Mouse (Mus musculus) gonadal fat pad, adult 2 months (tissue): ENCODE results near the gene Ppp3cb. TPM values are rescaled to one million over a fixed set of nuclear protein-coding genes. Genes with fewer than 3 reads are reported as not detected.

Source experiments
- DNase-seq: peaks from one replicate; pipeline ENCODE4 v3.0.0-alpha.2; 2012; ENCODE audit warnings: low read depth
- polyA plus RNA-seq: library from polyadenylated mRNA; depleted of rRNA; stranded (reverse); fragments of >200 nt; gene quantifications from 2 replicates; pipeline ENCODE4 v1.2.3, GENCODE M21; 2012; rRNA removed

Ppp3cb gene
- polyA plus RNA-seq, 1 experiment: 13.9 TPM

DNA sequence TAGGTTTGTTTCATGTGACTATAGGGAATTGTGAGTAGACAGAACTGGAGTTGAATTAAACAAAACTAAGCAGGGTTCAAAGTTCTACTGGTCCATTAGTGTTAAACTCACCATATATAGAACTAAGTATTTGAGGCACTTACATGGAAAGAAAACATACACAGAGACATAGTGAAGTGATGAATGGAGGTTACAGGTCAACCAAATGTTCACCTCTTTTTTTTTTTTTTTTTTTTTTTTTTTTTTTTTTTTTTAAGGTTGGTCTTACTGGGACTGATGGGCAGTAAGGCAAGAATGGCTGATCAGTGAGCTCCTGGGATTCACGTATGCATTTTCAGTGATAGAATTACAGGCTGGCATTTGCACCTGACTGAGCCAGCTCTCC lies 66.2 kb downstream of the Ppp3cb start:
- no peak for DNase-seq

DNA sequence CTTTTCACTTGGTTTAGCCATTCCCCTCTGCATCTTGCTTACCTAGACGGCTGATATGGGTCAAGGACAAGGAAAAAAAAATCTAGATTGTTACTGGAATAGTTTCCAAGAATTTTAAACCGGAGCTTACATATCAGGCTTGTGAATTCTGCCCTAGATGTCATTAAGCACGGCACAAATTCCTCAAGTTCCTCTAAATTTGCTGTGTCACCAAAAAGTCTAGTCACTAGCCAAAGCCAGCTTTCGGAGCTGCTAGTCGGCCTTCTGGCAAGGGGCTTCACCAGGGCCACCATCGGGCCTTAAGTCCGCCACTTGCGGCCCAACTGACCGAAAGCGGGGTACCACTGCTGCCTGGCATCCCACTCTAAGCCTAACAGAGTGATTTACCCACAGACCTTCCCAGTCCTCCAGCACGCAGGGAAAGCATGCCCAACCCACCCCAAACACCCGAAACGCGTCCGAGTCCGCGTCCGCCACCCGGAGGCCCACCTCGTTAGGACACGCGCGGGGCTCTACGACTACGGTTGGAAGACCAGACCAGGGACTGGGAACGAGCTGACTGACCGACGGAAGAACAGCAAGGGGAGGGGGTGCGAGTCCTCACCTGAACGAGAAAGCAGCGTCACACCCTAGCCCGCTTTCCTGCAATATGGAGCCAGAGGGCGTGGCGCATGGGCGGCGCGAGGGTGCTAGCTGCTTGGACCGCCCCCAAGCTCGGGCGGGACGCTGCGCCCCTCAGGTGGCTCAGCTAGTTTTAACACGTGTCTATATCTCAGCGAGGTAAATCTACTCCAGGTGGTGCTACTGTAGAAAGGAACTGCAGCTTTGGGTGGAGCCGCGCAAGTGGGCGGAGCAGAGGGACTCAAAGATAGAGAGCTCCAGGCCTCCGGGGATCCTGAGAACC lies 66.8 kb downstream of the Ppp3cb start, which contains the start of gene Anxa7:
Gene Anxa7, minus strand, starts transcription at position 843 of the 904 bp plus-strand sequence.
- peak; percentile 62 for DNase-seq

DNA sequence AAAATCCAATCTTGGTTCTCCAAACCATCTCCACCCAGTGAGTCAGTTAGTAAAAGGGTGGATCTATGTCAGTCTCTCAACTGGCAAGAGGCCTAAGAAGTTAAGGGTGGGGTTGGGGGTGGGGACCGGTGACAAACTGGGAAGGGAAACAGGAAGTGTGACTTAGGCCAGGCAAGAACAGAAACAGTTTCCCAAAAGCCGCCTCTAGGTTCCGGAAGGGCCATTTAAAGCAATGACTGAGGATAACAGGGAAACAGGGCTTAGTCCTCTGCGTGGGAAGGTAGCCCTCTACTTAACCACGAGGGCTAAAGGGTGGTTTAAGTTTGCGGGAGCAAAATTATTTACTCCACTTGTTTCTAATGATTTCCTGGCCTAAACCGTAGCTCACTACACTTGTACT lies 67.6 kb downstream of the Ppp3cb start:
- DNase-seq: no peak

DNA sequence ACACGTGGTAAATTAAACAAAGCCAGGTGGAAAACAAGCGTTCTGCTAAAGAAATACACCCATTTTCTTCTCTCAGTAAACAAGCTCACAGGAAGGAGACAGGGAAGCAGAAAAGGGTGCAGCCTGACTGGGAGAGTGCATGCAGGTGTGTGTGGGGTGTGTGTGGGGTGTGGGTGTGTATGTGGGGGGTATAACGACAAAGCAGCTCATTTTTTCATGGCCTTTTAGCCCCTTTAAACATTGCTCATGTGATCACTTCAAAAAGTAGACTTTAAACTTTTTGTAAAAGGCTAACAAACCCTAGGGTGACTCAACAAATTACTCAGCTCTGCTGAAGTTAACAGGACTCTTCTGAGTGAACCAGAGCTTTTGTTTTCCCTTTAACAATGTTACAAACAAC lies 68.0 kb downstream of the Ppp3cb start:
- DNase-seq: no peak

DNA sequence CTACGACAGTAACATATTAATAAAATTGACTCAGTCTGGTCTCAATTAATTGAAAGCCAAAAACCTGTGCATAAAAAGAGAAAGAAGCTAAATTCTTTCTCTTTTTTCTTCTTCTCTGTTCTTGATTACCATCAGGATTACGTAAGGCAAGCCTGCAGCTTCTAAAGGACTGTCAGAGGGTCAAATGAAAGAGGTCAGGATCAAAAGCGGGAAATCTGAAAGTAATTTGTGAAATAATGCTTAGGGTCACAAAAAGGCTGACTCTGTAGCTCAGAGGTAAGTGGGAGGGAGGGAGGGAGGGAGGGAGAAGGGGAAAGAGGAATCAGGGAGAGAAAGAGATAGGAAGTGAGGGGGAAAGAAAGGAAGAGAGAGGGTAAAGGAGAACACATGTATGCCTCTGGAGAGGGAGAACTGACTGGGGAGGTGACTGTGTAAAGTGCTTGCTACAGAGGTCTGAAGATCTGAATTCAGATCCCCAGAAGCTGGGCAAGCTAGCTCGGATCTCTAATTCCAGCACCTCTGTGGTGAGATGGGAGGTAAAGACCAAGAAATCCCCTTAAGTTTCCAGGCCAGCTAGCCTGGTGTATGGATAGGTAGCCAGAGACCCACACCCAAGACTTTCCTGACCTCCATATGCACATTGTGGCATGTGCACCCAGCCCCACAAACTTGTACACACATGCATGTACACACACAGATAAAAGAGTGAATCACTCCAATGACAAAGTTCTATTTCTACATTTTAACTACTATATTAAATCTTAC lies 68.9 kb downstream of the Ppp3cb start:
- no peak for DNase-seq

DNA sequence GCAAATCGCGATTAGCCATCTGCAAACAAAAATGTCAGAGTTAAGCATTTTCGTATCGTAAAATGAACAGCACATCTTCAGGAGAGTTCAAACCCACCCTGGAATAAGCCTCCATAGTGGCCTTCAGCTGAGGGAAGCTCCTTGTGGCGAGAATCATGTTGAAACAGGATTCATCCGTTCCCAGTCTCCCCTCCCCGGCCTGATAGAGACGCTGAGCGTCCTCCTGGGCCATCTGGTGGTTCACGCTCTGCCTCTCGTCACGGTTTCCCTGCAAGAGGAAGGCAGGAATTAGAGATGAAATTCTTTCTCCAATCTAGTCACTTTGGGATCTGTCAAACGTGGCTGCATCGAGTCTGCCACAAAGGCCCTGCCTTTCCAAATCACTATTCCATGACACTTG lies 86.2 kb downstream of the Ppp3cb start:
- no peak for DNase-seq

DNA sequence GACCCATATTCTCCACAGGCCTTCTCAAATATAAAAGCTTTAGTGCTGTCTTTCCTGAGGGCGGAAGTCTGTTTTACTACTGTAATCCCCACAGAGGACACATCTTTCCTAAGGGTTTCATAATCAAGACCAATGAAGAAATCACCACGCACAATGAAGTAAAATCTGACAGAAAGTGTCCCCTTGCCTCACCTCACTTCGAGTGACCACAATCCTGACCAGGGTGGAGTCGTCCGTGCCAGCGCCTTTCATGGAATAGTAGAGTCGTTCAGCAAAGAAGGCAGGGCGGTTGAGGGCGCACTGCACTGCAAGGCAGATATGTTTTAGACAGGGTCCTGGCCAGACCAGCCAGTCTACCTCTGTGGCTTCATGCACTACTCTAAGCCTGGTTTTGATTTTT lies 88.0 kb downstream of the Ppp3cb start:
- DNase-seq: no peak

DNA sequence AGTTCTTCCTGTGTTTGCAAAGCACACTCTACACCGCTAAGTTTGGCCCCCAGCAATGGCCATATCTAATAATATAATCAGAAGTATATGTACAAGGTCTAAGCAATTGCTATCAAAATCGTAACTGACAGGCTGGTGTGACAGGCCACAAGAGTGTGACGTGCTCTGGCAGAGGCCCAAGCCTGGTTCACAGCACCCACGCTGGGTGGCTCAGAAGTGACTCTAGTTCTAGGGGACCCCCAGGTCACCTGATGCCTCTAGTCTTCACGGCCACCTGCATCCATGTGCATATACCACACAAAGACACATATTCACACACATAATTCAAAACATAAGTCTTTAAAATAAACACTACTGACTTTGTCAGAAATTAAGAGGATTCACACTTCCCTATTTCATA lies 93.4 kb downstream of the Ppp3cb start:
- no peak for DNase-seq

DNA sequence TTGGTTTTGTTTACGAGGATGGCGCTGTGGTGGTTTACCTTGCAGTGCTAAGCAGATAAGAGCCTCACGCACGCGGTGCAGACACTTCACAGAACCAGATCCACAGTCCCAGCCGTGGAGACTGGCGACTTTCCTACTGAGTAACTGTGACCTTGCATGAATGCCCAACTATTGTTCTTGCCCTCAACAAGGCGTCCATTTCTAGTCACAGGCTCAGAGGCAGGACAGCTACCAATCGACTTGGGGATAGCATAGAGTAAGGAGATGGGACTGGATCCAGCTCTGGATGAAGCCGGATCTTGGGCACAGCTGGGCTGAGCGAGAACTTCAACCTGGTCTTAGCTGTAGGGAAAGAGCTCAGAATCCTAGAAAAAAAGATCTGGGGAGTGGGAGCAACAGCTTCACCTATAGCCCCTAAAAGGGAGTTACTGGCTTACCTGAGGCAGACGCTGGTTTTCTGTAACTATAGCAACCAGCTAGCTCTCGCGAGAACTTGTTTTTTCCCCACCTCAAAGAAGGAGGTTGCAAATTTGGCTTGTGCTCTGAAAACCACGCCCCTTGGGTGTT lies 94.5 kb downstream of the Ppp3cb start, which contains the start of gene Cfap70:
Gene Cfap70, minus strand, starts transcription at position 462 of the 567 bp plus-strand sequence.
- DNase-seq: peak; percentile 31

DNA sequence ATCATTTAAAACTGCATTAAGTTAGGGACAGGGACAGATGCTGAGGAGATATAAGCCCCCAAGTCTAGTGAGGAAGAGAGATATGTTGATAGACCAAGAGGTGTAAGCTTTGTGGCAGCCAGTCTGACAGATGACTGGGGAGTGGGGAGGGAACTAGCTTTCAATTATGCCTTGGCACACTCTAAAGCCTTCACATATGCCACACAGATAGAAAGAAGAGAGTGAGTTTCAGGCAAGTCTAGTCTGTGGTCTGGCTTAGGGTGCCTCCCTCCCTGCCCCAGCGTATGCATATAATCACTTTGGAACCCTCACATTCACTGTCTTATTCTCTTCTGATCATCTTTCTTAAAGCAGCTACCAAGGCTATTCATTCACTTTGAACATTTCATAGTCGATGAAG lies 95.1 kb downstream of the Ppp3cb start:
- no peak for DNase-seq

Other genes with a start within 250 kb of the Ppp3cb start
- gene Ecd, start 198.5 kb downstream of the Ppp3cb start, polyA plus RNA-seq: 29.0 and 29.7 TPM in 2 replicates
- 34.0 and 35.1 TPM in 2 replicates for gene Fam149b, start 198.4 kb downstream of the Ppp3cb start, polyA plus RNA-seq
- gene Dnajc9, start 157.7 kb downstream of the Ppp3cb start, polyA plus RNA-seq: 8.0 and 12.1 TPM in 2 replicates
- gene Mrps16, start 152.9 kb downstream of the Ppp3cb start, polyA plus RNA-seq: 42.5 and 48.5 TPM in 2 replicates
- 0.78 and 0.85 TPM in 2 replicates for gene Cfap70, start 94.3 kb downstream of the Ppp3cb start, polyA plus RNA-seq
- gene Anxa7, start 66.4 kb downstream of the Ppp3cb start, polyA plus RNA-seq: 72.9 and 87.9 TPM in 2 replicates
- 0.57 and 0.90 TPM in 2 replicates for gene Mss51, start 49.7 kb downstream of the Ppp3cb start, polyA plus RNA-seq
- 13.0 and 14.8 TPM in 2 replicates for gene Usp54, start 94.5 kb upstream of the Ppp3cb start, polyA plus RNA-seq
- 1.1 and 1.6 TPM in 2 replicates for gene Myoz1, start 110.0 kb upstream of the Ppp3cb start, polyA plus RNA-seq
- gene Synpo2l, start 121.8 kb upstream of the Ppp3cb start, polyA plus RNA-seq: 0.43 and 0.49 TPM in 2 replicates
- gene Sec24c, start 127.7 kb upstream of the Ppp3cb start, polyA plus RNA-seq: 160 and 173 TPM in 2 replicates
- gene Fut11, start 148.4 kb upstream of the Ppp3cb start, polyA plus RNA-seq: 13.0 and 15.5 TPM in 2 replicates
- gene Chchd1, start 156.4 kb upstream of the Ppp3cb start, polyA plus RNA-seq: 32.0 and 32.1 TPM in 2 replicates
- 177 and 198 TPM in 2 replicates for gene Zswim8, start 161.0 kb upstream of the Ppp3cb start, polyA plus RNA-seq
- gene Ndst2, start 188.0 kb upstream of the Ppp3cb start, polyA plus RNA-seq: 55.9 and 56.1 TPM in 2 replicates
- 38.5 and 43.3 TPM in 2 replicates for gene Camk2g, start 247.5 kb upstream of the Ppp3cb start, polyA plus RNA-seq